Mouse (Mus musculus): ENCODE data around the gene Hnrnpll.

The Hnrnpll gene

GRCm38 (mm10) chr17:80002385-80002852 lies 59.7 kb downstream of the Hnrnpll start:
- DNase-seq (ENCODE audit: low spot score in 2 of 2) = no peak

DNA sequence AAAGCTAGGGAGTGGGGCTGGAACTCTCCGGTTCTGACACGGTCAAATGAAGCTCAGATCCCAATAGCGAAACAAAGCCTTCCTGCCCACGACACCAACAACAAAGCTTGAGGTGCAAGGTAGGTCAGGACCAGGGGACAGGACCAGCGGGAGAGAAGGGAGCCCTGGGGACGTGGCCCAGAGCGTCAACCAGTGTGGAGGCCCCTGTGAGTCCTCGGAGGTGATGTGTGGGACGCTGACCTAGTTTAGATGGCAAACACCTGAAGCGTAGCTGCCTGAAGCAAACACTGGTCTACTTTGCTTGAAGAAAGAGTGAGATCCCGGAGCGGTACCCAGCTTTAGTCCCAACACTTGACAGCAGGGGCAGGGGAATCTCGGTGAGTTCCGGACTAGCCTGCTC lies 62.5 kb downstream of the Hnrnpll start:
- no peak for DNase-seq (ENCODE audit: low spot score in 2 of 2)

DNA sequence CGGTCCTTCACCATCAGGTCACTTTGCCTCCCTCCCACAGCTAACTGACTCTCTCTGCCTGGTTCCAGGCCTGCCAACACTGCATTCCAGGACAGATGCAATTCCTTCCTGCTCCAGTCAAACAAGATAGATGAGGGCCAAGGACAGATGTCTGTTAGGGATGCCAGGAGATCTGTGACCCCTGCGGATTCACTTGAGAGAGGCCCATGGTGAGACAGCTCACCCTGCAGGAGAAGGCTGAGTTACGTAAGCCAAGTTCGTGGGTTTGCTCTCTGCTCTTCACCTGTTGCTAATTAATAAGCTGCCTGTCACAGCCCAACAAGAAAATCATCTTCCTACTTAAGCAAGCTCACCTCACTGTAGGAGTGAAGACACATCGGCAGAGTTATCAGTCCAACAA lies 63.1 kb downstream of the Hnrnpll start:
- no peak for DNase-seq (ENCODE audit: low spot score in 2 of 2)

DNA sequence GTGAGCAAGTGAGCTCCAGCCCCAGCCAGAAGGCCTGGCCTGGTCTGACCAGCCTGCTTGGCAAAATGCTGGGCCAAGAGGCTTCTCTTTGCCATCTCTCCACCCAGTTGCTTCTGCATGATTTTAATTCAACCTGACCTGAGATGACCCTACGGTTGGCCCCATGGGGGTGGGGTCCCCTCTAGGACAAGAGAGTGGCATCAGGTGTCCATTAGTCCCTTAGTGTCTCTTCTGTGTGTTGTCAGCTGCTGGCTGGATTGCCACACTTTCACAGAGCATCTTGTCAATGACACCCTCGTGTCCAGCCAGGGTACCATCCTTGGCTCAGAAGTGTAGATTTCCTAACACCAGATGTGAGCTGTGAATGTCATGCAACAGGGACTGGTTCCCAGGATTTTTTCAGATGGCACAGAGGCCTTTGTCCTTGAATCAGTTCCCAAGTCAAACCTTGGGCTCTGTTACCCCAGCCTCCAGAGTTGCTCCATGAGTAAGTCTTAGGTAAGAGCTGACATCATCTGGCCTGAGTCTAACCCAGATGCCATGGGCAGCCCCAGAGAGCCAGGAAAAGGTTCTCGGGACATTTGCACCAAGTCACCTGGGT lies 66.9 kb downstream of the Hnrnpll start:
- DNase-seq (ENCODE audit: low spot score in 2 of 2) = no peak

GRCm38 (mm10) chr17:79992114-79992513 lies 70.0 kb downstream of the Hnrnpll start:
- no peak for DNase-seq (ENCODE audit: low spot score in 2 of 2)

DNA sequence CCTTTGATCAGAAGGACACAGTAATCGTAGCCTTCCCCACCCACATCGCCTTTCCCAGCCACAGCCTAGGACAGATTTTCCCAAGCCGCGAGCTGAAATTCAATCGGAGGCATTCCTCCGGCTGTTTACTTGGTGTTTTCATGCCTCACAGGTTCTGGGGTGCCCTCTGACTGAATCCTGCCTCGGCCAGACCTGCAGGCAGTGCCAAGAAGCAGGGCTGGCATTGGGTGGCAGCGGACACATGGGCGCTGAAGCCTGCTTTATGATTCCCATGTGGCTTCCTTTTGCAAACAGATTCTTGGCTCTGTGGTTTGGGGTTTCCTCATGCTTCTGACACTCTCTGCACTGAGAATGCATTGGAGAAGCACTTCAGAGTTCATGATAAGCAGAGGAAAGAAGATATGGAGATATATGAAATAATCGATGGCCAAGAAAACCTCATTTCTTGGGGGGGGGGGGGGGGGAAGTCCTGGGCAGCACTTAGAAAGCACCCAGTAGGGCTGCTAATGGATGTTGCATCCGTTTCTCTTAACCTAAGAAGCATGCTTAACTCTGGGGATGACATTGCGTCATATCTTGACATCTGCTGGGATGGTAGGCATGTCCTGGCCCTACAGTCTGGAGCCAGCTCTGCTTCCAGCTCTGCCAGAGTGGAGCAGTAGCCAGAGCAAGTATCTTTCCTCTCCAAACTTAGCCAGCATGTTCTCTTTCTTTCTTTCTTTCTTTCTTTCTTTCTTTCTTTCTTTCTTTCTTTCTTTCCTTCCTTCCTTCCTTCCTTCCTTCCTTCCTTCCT lies 70.8 kb downstream of the Hnrnpll start:
- DNase-seq (ENCODE audit: low spot score in 2 of 2) = no peak

GRCm38 (mm10) chr17:79990161-79990560 lies 72.0 kb downstream of the Hnrnpll start:
- DNase-seq (ENCODE audit: low spot score in 2 of 2) = no peak

DNA sequence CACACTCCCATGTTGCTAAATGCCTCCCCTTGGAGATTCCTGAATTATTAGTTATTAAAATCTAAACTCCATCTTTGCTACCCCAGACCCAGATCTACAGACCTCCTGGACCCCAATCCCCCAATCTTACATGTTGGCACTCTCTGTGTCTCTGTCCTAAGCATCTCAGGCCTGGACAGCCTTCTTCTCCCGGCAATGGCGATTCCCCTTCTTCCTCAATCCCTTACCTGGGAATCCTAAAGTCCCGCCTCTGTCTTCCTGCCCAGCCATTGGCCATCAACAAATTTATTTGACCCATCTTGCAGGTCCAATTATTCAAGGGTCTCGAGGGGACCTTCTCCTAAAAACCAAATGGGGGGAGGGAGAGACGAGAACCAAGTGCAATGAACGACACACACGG lies 77.7 kb downstream of the Hnrnpll start:
- DNase-seq (ENCODE audit: low spot score in 2 of 2) = no peak

DNA sequence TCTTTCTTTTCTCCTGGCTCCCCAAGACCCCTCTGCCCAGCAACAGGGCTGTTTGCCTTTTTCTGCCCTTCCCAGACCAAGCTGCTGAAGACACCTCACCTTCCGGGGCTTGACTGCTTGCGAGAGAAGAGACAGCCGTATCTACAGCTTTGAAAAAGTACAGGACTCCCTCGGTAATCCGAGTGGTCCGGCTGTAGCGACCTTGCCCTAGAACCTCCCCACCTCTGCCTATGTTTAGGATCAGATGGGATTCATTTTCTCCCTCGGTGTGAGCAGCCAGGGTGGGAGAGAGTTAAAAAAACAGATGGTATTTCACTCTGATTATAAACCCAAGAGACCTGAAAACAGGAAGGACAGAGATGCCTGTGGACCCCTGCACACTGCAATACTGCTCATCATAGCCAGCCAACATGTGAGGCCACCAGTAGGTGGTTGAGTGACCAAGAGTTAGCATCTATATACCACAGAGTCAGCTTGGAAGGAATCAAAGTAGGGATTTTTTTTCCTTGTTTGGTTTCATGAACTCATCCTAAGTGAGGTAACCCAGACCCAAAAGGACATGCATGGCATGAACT lies 79.1 kb downstream of the Hnrnpll start:
- no peak for DNase-seq (ENCODE audit: low spot score in 2 of 2)

GRCm38 (mm10) chr17:79982548-79982947 lies 79.6 kb downstream of the Hnrnpll start:
- DNase-seq (ENCODE audit: low spot score in 2 of 2) = no peak

DNA sequence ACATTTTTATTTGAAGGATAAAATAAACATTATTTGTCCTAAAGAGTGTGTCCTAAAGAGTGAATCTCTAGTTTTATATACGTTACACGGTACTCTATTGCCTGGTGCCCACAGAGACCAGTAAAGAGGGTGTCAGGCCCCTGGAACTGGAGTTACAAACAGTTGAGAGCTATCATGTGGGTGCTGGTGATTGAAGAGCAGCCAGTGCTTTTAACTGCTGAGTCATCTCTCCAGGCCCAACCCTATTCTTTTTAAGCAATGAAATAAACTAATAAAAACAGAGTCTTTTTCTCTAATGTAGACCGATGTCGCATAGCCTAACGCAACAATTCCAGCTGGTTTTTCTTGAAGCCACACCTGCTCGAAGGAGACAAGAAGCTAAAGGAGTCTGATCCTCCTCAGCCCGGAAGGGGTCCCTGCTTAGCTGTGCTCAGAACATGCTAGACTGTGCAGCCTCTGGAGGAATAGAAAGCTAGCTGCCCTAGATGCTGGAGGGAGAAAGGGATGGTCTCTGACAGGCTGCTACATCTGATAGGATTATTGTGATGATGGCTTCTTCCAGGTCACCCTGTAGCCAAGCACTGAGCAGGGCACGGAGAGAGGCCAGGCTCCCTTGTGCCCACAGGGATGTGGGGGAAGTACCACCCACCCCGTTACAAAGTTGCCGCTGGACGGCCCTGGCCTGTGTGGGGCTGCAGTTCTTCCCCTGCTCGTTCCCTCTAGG lies 80.2 kb downstream of the Hnrnpll start:
- no peak for DNase-seq (ENCODE audit: low spot score in 2 of 2)

DNA sequence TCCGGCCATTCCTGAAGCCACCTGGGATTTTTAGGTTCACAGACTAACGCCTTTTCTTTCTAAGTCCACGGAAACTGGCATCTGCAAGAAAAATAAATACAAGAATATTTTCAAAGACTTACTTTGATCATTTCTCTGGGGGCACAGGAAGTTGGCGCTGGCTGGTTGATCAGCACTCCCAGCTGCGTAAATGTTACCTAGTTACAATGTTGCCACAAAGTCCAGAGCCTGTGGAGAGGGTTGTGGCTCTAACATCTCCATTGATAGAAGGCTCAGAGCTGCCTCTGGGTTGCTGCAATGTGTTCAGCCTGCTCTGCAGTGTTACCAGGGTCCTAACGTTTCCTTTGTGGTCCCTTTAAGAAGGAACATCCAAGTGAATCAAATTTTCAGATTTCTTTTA lies 80.8 kb downstream of the Hnrnpll start:
- DNase-seq (ENCODE audit: low spot score in 2 of 2) = no peak

GRCm38 (mm10) chr17:79980421-79981120 lies 81.6 kb downstream of the Hnrnpll start:
- no peak for DNase-seq (ENCODE audit: low spot score in 2 of 2)
